Mouse (Mus musculus) heart, embryonic 13.5 days (tissue): ENCODE measurements at regions not wholly inside any gene's neighbourhood (a gene's known extent, or its start where the extent isn't known, plus 50 kb on each side); places are given as distances from the start of the nearest gene placed in this dataset.

ENCODE experiments used
- ATAC-seq: fragments of 200-750 bp; cut with Nextera tagmentation; 2 replicates; pipeline ENCODE4 v1.8.0; 2017; ENCODE audit warnings: moderate TSS enrichment; ENCODE audit not compliant: insufficient number of reproducible peaks, low FRiP score, low TSS enrichment; ENCODE audit errors: extremely low read depth
- H3K27ac ChIP-seq: fragments of 300-500 bp; sonication (generic); replicated peaks from 2 replicates; pipeline ENCODE4 v1.5.1; 2015; ENCODE audit warnings: moderate library complexity, mild to moderate bottlenecking, inconsistent platforms
- H3K27me3 ChIP-seq: fragments of 300-500 bp; sonication (generic); replicated peaks from 2 replicates; pipeline ENCODE4 v1.6.1; 2015; ENCODE audit warnings: mild to moderate bottlenecking, inconsistent platforms
- H3K36me3 ChIP-seq: fragments of 300-500 bp; sonication (generic); 2 replicates; pipeline ENCODE4 v1.6.1; 2015; ENCODE audit warnings: mild to moderate bottlenecking, inconsistent platforms
- H3K4me1 ChIP-seq: fragments of 300-500 bp; sonication (generic); 2 replicates; pipeline ENCODE4 v1.6.1; 2015; ENCODE audit warnings: inconsistent platforms
- H3K4me2 ChIP-seq: fragments of 300-500 bp; sonication (generic); 2 replicates; pipeline ENCODE4 v1.6.1; 2015; ENCODE audit warnings: inconsistent platforms, mild to moderate bottlenecking, moderate library complexity
- H3K4me3 ChIP-seq: fragments of 300-500 bp; sonication (generic); 2 replicates; pipeline ENCODE4 v1.5.1; 2015; ENCODE audit warnings: moderate library complexity, mild to moderate bottlenecking, inconsistent platforms
- H3K9ac ChIP-seq: fragments of 300-500 bp; sonication (generic); 2 replicates; pipeline ENCODE4 v1.6.1; 2015; ENCODE audit warnings: inconsistent platforms, mild to moderate bottlenecking, moderate library complexity
- H3K9me3 ChIP-seq: fragments of 300-500 bp; sonication (generic); 2 replicates; pipeline ENCODE4 v1.6.1; 2016; ENCODE audit warnings: inconsistent platforms
- WGBS: fragments of 180-500 bp; shearing (Covaris S2); methylation state at CpG from one replicate; pipeline ENCODE4 v1.1.7; 2015; ENCODE audit warnings: mixed read lengths; 5-methylcytosine and 5-hydroxymethylcytosine counted together

- Histone ChIP-seq H3K27ac (no peak overlapping the region), H3K27me3 (no peaks in the 10 kb centered on the region), H3K4me1 (no peaks in the 10 kb centered on the region), H3K9me3 (no peaks in the 10 kb centered on the region), H3K4me2 (no peak overlapping the region), H3K4me3 (no peak overlapping the region), H3K9ac (no peak overlapping the region), H3K36me3 (no peaks in the 10 kb centered on the region)
- ATAC-seq: no peak
- 70% methylated on average over 3 of the region's 3 CpGs for WGBS
Observed at GRCm38 (mm10) chr3:125289355-125289933, 114.4 kb upstream of the Ndst4 start.

- no peak for ATAC-seq
Observed at GRCm38 (mm10) chr3:125306675-125307074, 97.2 kb upstream of the Ndst4 start.

GRCm38 (mm10) chr3:125327079-125327478 is 76.8 kb upstream of the Ndst4 start:
- Histone ChIP-seq H3K4me1 (no peaks in the 10 kb centered on the region), H3K36me3 (no peaks in the 10 kb centered on the region), H3K27me3 (no peaks in the 10 kb centered on the region), H3K27ac (no peak overlapping the region), H3K4me3 (no peak overlapping the region), H3K9me3 (no peaks in the 10 kb centered on the region), H3K9ac (no peak overlapping the region), H3K4me2 (no peak overlapping the region)
- no peak for ATAC-seq

More at GRCm38 (mm10) chr3:125306675-125307074, 97.2 kb upstream of the Ndst4 start:
- no peak overlapping the region for H3K27ac ChIP-seq
- no peaks in the 10 kb centered on the region for H3K36me3 ChIP-seq
- WGBS: 66% methylated on average over 1 of the region's 1 CpGs
- H3K27me3 ChIP-seq: no peaks in the 10 kb centered on the region
- no peaks in the 10 kb centered on the region for H3K9me3 ChIP-seq
- no peak overlapping the region for H3K4me3 ChIP-seq
- H3K4me2 ChIP-seq: no peak overlapping the region
- no peaks in the 10 kb centered on the region for H3K4me1 ChIP-seq
- no peak overlapping the region for H3K9ac ChIP-seq

- Histone ChIP-seq H3K36me3 (no peaks in the 10 kb centered on the region), H3K4me3 (no peak overlapping the region), H3K27ac (no peak overlapping the region), H3K9me3 (no peaks in the 10 kb centered on the region), H3K4me2 (no peak overlapping the region), H3K4me1 (peaks cover 5% of the 10 kb centered on the region), H3K9ac (no peak overlapping the region), H3K27me3 (no peaks in the 10 kb centered on the region)
- ATAC-seq: no peak
- 68% methylated on average over 3 of the region's 3 CpGs for WGBS
Observed at GRCm38 (mm10) chr3:125337423-125337822, 66.5 kb upstream of the Ndst4 start.

- 36% methylated on average over 6 of the region's 6 CpGs for WGBS
Observed at GRCm38 (mm10) chr3:125338178-125338692, 65.6 kb upstream of the Ndst4 start.

More at GRCm38 (mm10) chr3:125338178-125338692, 65.6 kb upstream of the Ndst4 start:
- Histone ChIP-seq H3K27ac (no peak overlapping the region), H3K9ac (no peak overlapping the region), H3K36me3 (no peaks in the 10 kb centered on the region), H3K4me3 (no peak overlapping the region), H3K4me2 (no peak overlapping the region), H3K4me1 (peaks cover 5% of the 10 kb centered on the region), H3K9me3 (no peaks in the 10 kb centered on the region), H3K27me3 (no peaks in the 10 kb centered on the region)
- no peak for ATAC-seq
